Mouse (Mus musculus): Measurements from ENCODE around the gene Pcsk6.
A peak's percentile ranks its signal among the peaks of the same experiment; 100 is the strongest.
"Not testable (repeated sequence)": the region's sequence is repeated elsewhere in the genome, so short reads cannot be mapped to it uniquely, and the experiment has no call there.

Pcsk6 gene

DNA sequence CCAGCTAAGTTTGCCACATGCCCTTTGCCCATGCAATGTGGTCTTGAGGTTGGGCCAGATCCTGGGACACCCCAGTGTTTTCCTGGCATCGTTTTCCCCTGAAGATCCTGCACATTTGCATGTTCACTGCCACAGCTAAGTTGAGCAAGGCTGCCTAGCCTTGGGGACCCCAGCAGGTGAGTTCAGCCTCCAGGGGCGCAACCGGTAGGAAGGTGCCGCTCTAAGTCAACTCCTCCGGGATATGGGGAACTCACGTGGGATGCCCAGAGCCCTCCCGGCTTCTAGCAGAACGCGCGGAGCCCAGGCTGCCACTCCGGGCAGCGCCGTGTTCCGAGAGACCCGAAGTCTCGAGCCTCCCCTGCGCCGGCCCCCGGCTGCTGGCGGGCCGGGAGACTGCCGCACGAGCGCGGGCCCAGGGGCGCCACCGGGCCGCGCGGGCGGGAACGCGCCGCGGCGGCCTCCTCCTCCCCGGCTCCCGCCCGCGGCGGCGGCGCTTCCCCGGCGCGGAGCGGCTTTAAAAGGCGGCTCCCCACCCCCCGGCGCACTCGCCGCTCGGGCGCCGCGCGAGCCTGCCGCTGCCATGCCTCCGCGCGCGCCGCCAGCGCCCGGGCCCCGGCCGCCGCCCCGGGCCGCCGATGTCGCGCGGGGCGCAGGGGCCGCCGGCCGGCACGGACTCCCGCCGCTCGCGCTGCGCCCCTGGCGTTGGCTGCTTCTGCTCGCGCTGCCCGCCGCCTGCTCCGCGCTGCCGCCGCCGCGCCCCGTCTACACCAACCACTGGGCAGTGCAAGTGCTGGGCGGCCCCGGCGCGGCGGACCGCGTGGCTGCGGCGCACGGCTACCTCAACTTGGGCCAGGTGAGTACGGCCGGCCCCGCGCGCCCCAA lies at the start of gene Pcsk6:
Pcsk6 (plus strand) TSS at position 144 of the 882 bp plus-strand sequence.
- DNase-seq (ENCODE audit: low spot score in 2 of 2): peak in 1 of 2 experiments; percentile 41

- no peak for DNase-seq (ENCODE audit: low spot score in 2 of 2)
These were observed 47.8 kb upstream of the Pcsk6 start for GRCm38 (mm10) chr7:65813611-65814212.

GRCm38 (mm10) chr7:65817564-65817963 lies 44.0 kb upstream of the Pcsk6 start:
- no peak for DNase-seq (ENCODE audit: low spot score in 2 of 2)

GRCm38 (mm10) chr7:65820391-65820790 lies 41.1 kb upstream of the Pcsk6 start:
- DNase-seq (ENCODE audit: low spot score in 2 of 2): no peak

DNA sequence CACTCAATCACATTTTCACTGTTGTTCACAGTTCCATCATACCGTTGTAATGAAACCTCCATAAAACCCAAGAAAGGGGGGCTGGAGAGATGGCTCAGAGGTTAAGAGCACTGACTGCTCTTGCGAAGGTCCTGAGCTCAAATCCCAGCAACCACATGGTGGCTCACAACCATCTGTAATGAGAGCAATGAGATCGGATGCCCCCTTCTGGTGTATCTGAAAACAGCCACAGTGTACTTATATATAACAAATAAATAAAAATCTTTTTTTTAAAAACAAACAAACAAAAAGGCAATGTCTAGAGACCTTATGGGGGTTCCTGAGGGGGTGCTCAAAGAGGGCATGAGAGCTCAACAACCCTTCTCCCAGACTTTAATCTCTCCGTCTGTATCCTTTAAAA lies 39.6 kb upstream of the Pcsk6 start:
- DNase-seq (ENCODE audit: low spot score in 2 of 2): not testable (repeated sequence)

GRCm38 (mm10) chr7:65822506-65823119 lies 38.9 kb upstream of the Pcsk6 start:
- DNase-seq (ENCODE audit: low spot score in 2 of 2): no peak

DNA sequence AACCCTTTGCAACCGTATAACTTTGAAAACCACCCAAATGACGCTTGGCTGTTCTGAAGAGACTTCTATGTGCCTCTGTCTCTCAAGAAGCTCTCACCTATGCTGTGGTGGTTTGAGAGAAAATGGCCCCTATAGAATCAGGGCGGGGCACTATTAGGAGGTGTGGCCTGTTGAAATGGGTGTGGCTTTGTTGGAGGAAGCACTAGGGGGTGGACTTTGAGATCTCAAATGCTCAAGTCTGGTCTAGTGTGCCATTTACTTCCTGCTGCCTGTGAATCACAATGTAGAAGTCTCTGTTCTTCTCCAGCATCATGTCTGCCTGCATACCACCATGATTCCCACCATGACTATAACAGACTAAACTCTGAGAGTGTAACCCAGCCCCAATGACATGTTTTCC lies 21.8 kb upstream of the Pcsk6 start:
- DNase-seq (ENCODE audit: low spot score in 2 of 2): no peak

DNA sequence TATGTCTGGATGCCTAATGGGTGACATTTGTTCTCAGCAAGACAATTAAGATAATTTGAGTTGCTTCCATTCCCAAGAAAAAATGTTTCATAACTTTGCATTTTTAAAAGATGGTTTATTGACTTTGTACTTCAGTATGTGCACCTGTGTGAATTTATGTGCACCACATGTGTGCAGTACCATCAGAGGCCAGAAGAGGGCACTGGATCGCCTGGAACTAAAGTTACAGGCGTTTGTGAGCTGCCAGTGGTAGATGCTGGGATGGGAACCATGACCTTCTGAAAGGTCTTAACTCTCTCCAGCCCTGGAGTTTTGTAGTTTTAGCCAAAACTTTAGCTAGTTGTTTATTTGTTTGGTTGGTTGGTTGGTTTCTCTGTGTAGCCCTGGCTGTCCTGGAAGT lies 18.3 kb upstream of the Pcsk6 start:
- no peak for DNase-seq (ENCODE audit: low spot score in 2 of 2)

DNA sequence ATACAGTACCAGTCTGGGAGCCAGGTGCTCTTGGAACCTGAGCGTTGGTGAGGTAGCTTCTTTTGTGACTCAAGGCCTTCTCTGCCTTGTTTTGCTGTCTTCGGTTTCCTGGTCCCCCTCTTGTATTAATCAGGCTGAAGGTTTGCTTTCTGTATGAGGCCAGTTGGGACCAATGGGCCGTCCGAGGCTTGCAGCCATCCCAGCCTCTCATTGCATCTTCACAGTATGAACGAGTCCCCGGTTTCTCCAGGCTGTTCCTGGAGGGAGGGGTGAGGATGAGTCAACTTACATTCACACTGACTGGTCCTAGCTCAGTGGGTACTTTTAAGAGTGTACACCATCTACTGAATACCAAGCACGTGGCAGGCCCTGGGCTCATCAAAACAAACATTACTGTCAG lies 553 bp upstream of the Pcsk6 start:
- DNase-seq (ENCODE audit: low spot score in 2 of 2): no peak

- no peak for DNase-seq (ENCODE audit: low spot score in 2 of 2)
These were observed 1.1 kb downstream of the Pcsk6 start for GRCm38 (mm10) chr7:65862473-65863176.

DNA sequence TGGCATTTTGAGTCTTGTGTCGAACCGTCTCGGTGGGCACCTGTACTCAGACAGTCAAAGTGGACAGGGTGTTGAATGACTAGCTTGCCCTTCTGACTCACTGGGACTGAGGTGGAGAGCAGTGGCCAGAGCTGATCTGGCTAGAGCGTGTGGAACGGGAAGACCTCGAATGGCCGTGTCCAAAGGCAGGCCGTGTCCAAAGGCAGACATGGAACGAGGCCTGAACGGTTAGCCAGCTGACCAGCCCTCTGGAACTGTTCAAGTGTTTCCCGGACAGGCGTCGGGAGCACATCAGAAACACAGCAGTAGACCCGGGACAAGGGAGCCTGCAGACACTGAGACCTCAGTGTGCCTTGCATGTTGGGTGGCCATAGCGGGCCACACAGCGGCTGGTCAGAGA lies 7.6 kb downstream of the Pcsk6 start:
- DNase-seq (ENCODE audit: low spot score in 2 of 2): peak; percentile 52 to 54

DNA sequence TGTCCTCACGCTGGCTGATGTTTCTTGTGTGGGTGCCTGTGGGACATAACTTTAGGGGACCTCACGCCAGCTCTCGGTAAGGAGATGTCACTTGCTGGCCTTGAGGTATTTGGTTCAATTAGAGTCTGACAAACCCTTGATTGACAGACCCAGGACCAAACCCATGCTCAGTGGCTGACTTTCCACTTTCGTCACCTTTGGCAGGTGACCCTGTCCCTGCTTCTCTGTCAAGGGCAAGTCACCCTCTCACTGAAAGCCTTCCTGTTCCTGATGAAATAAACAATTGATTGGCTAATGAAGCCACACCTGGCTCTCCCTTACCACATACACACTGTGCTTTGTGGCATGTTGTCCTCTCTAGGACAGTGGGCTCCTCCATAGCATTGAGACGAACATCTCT lies 8.3 kb downstream of the Pcsk6 start:
- no peak for DNase-seq (ENCODE audit: low spot score in 2 of 2)

- DNase-seq (ENCODE audit: low spot score in 2 of 2): no peak
These were observed 8.7 kb downstream of the Pcsk6 start for GRCm38 (mm10) chr7:65870227-65870626.

DNA sequence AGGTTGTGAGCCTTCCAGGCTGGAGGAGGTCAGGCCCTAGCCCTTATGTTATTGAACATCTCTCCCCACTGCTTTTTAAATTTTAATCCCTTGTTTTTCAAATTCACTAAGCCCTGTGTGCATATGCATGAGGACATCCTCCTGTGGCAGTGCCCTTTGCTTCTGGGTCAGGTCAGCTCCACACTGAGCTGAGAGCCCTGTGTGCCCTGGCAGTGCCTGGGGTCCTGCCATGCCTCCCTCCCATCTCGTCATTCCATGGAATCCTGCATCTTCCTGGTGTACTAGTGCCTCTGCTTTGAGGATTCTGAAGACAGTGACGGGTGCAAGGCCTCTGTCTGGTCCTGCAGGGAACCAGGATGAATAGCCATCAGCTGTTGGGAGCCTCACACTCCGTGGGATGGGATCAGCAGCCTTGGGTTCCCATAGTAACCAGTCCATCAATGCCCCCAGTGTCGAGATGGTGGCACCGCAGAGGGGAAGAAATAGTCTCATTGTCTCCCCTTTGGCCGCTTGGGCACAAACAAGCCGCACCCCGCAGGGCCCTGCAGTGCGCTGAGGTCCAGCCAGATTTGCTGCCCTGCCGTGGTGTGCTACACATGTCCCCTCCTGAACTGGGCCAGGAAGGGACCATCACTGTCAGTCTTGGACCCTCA lies 9.5 kb downstream of the Pcsk6 start:
- no peak for DNase-seq (ENCODE audit: low spot score in 2 of 2)

- no peak for DNase-seq (ENCODE audit: low spot score in 2 of 2)
These were observed 10.3 kb downstream of the Pcsk6 start for GRCm38 (mm10) chr7:65871851-65872250.

GRCm38 (mm10) chr7:65873176-65873845 lies 11.8 kb downstream of the Pcsk6 start:
- no peak for DNase-seq (ENCODE audit: low spot score in 2 of 2)

GRCm38 (mm10) chr7:65873902-65874301 lies 12.4 kb downstream of the Pcsk6 start:
- no peak for DNase-seq (ENCODE audit: low spot score in 2 of 2)

- no peak for DNase-seq (ENCODE audit: low spot score in 2 of 2)
These were observed 15.1 kb downstream of the Pcsk6 start for GRCm38 (mm10) chr7:65876596-65876995.

DNA sequence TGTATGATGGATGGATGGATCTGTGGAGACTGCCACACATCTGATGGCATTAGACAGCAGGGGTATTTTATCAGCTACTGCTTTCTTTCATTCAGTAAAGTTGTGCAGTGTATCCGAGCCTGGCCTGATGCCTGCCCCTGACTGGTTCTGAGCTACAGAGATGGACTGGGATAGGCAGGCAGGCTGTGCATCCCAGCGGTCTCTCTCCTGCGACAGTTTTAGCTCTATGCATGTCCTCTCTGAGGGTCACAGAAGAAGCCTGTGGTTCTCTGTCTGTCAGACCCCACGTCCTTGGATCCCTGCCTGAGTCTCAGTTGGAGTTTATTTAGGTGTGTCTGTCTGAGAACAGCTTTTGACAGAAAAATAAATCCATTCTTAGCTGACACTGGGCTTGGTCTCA lies 16.7 kb downstream of the Pcsk6 start:
- no peak for DNase-seq (ENCODE audit: low spot score in 2 of 2)

DNA sequence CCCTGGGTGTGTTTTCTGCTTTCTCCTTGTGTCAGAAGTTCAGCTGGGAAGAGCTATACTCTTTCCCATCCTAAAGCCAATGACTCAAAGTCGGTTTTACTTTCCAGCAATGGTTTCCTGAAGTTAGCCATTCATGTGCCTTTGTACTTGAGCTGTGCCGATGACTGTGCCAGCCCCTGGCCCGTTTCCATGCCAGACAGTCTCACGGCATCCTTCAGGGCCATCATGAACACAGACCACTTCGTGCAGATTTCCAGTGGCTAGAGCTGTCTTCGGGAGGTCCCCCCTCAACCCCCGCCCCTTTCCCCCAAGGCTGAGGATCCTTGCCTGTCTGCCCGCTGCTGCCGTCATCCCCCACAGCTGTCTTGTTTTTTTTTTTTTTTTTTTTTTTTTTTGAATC lies 17.8 kb downstream of the Pcsk6 start:
- no peak for DNase-seq (ENCODE audit: low spot score in 2 of 2)

- DNase-seq (ENCODE audit: low spot score in 2 of 2): no peak
These were observed 19.2 kb downstream of the Pcsk6 start for GRCm38 (mm10) chr7:65880666-65881289.

Data from heart, adult 9 months (tissue).